Mouse (Mus musculus) stomach, embryonic 15.5 days (tissue): Measurements from ENCODE around the gene Snrnp25. TPM values are rescaled to one million over a fixed set of nuclear protein-coding genes. Genes with fewer than 3 reads are reported as not detected.

Source experiments
- ATAC-seq: fragments of 200-750 bp; cut with Nextera tagmentation; 2 replicates; pipeline ENCODE4 v1.8.0; 2017; ENCODE audit warnings: low read depth, moderate number of reproducible peaks, moderate TSS enrichment; ENCODE audit not compliant: insufficient read depth, low FRiP score
- H3K27ac ChIP-seq: fragments of 300-500 bp; sonication (generic); 2 replicates; pipeline ENCODE4 v1.5.1; 2015; ENCODE audit warnings: mild to moderate bottlenecking, inconsistent platforms
- H3K27me3 ChIP-seq: fragments of 300-500 bp; sonication (generic); replicated peaks from 2 replicates; pipeline ENCODE4 v1.6.1; 2015; ENCODE audit warnings: inconsistent platforms
- H3K36me3 ChIP-seq: fragments of 300-500 bp; sonication (generic); 2 replicates; pipeline ENCODE4 v1.6.1; 2015; ENCODE audit warnings: inconsistent platforms
- H3K4me1 ChIP-seq: fragments of 300-500 bp; sonication (generic); 2 replicates; pipeline ENCODE4 v1.6.1; 2015; ENCODE audit warnings: inconsistent platforms
- H3K4me2 ChIP-seq: fragments of 300-500 bp; sonication (generic); 2 replicates; pipeline ENCODE4 v1.6.1; 2015; ENCODE audit warnings: mild to moderate bottlenecking, inconsistent platforms
- H3K4me3 ChIP-seq: fragments of 300-500 bp; sonication (generic); replicated peaks from 2 replicates; pipeline ENCODE4 v1.5.1; 2015; ENCODE audit warnings: inconsistent platforms
- H3K9ac ChIP-seq: fragments of 300-500 bp; sonication (generic); 2 replicates; pipeline ENCODE4 v1.6.1; 2015; ENCODE audit warnings: inconsistent platforms
- H3K9me3 ChIP-seq: fragments of 300-500 bp; sonication (generic); 2 replicates; pipeline ENCODE4 v1.6.1; 2016; ENCODE audit warnings: inconsistent platforms
- WGBS: fragments of 180-500 bp; shearing (Covaris S2); methylation state at CpG from one replicate; pipeline ENCODE4 v1.1.7; 2015; 5-methylcytosine and 5-hydroxymethylcytosine counted together
- polyA plus RNA-seq: library from polyadenylated mRNA; unstranded; fragments of >200 nt; fragmentation: Nextera tagmentation; extraction: Ambion mirVana; gene quantifications from 2 replicates; pipeline ENCODE4 v1.2.1, GENCODE M21; 2015

Gene Snrnp25
- polyA plus RNA-seq, 1 experiment from 2014 or later = 57.5 TPM

DNA sequence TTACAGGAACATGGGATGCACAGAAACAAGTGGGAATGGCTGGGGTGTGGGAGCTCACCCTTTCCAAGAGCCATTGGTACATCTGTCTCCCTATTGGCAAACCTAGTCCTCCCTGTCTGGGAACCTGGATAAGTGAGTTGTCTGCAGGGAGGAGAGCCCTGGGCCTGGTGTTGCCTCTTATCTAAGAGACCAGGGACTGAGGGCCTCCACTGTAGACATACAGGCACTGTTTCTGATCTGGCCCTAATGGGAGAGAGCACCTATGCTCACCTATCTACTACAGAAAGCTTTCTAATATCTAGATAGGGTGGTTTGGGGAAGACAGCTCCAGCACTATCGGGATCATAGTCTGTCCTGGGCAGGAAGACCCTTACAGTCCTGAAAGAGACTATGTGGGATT, 50.9 kb downstream of the Snrnp25 start:
- H3K4me2 ChIP-seq = no peak overlapping the region
- H3K27me3 ChIP-seq = no peaks in the 10 kb centered on the region
- WGBS = 91% methylated on average over 1 of the region's 1 CpGs
- ATAC-seq = peak; percentile 97
- no peak overlapping the region for H3K9ac ChIP-seq
- no peaks in the 10 kb centered on the region for H3K9me3 ChIP-seq
- no peak overlapping the region for H3K27ac ChIP-seq
- H3K4me3 ChIP-seq = no peak overlapping the region
- no peaks in the 10 kb centered on the region; the same call in 1 of the 2 replicates for H3K36me3 ChIP-seq
- no peaks in the 10 kb centered on the region for H3K4me1 ChIP-seq

DNA sequence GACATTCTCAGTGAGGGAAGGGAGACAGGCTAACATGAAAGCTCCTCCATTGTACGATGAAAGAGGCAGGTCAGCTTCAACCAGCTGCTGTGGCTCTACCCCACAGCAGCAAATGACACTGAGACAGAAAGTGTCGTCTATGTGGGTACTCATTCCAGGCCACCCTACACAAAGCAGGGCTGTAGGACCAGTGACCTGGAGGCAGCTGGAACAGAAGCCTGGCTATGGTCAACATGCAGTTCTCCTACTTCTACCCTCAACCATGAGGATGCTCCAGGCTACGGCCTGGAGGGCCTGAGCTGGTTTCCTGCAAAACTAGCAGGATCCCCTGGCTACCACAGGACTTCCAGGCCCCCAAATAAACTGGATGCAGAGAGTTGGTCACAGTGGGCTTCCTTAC, 51.4 kb downstream of the Snrnp25 start:
- no peaks in the 10 kb centered on the region; the same call in 1 of the 2 replicates for H3K36me3 ChIP-seq
- ATAC-seq = no peak
- no peaks in the 10 kb centered on the region for H3K27me3 ChIP-seq
- no peaks in the 10 kb centered on the region for H3K9me3 ChIP-seq
- no peak overlapping the region for H3K4me3 ChIP-seq
- 82% methylated on average over 3 of the region's 3 CpGs for WGBS
- H3K4me2 ChIP-seq = no peak overlapping the region
- H3K27ac ChIP-seq = no peak overlapping the region
- H3K9ac ChIP-seq = no peak overlapping the region
- no peaks in the 10 kb centered on the region for H3K4me1 ChIP-seq

Other genes with a start within 250 kb of the Snrnp25 start
- gene 4930524B15Rik, start 239.8 kb upstream of the Snrnp25 start, polyA plus RNA-seq = not detected in 2 replicates
- gene Nsg2, start 205.0 kb upstream of the Snrnp25 start, polyA plus RNA-seq = 7.8 and 8.2 TPM in 2 replicates
- gene Il9r, start 5.1 kb upstream of the Snrnp25 start, polyA plus RNA-seq = 0.06 and 0.09 TPM in 2 replicates
- gene Rhbdf1, start 16.9 kb downstream of the Snrnp25 start, polyA plus RNA-seq = 57.6 and 63.1 TPM in 2 replicates
- 32.7 and 35.8 TPM in 2 replicates for gene Mpg, start 21.1 kb downstream of the Snrnp25 start, polyA plus RNA-seq
- gene Nprl3, start 62.3 kb downstream of the Snrnp25 start, polyA plus RNA-seq = 35.6 and 39.0 TPM in 2 replicates
- gene Hba-x, start 71.0 kb downstream of the Snrnp25 start, polyA plus RNA-seq = 61.7 and 62.6 TPM in 2 replicates
- 4,810 and 9,460 TPM in 2 replicates for gene Hba-a1, start 78.1 kb downstream of the Snrnp25 start, polyA plus RNA-seq
- gene Hbq1b, start 81.5 kb downstream of the Snrnp25 start, polyA plus RNA-seq = 4.5 and 8.8 TPM in 2 replicates
- 12,213 and 21,597 TPM in 2 replicates for gene Hba-a2, start 91.1 kb downstream of the Snrnp25 start, polyA plus RNA-seq
- 0.89 and 1.3 TPM in 2 replicates for gene Hbq1a, start 94.7 kb downstream of the Snrnp25 start, polyA plus RNA-seq
- 18.6 and 20.3 TPM in 2 replicates for gene Sh3pxd2b, start 142.4 kb downstream of the Snrnp25 start, polyA plus RNA-seq
- gene Ubtd2, start 250.0 kb downstream of the Snrnp25 start, polyA plus RNA-seq = 37.8 and 38.7 TPM in 2 replicates